ENCODE assay signal across 11 mouse cellular contexts in the genomic region with DNA sequence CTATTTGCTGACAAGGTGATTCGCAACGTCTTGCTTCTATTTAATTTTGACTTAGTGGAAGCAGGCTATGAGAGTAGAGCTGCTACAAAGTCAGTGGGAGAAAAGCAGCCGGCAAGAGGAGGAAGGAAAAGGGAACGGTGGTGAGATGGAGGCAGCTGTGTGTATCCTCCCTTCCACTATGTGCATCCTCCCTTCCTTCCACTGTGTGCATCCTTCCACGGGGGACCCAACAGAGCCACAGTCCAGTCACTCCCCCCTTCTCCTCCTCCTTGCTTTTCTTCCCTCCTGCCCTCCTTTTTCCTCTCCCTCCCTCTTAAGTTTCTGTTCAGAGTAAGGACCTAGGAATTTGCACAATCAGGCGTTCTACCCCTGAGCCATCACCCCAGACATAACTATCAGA.
"Had no signal": no experiment of that assay in that cellular context is flagged by ENCODE, and none has a peak within 500 bp of the region (broad histone marks: within the 10 kb centered on the region; RNA-seq: fewer than 3 reads in every experiment).

No protein-coding gene starts in this region.

- H3K9me3 ChIP-seq: limb, embryonic 12.5 days; midbrain, embryonic 10.5 days; neural tube, embryonic 15.5 days had no signal

- H3K27ac ChIP-seq: limb, embryonic 12.5 days; liver, embryonic 14.5 days; midbrain, embryonic 10.5 days; neural tube, embryonic 15.5 days had no signal

- H3K36me3 ChIP-seq: limb, embryonic 12.5 days; midbrain, embryonic 10.5 days; neural tube, embryonic 15.5 days had no signal

- H3K9ac ChIP-seq: limb, embryonic 12.5 days; liver, embryonic 14.5 days; neural tube, embryonic 15.5 days had no signal

- H3K27me3 ChIP-seq: limb, embryonic 12.5 days; neural tube, embryonic 15.5 days had no signal

- H3K4me3 ChIP-seq: limb, embryonic 12.5 days; midbrain, embryonic 10.5 days; myocyte; neural tube, embryonic 15.5 days had no signal

- DNase-seq: kidney, adult 9 months; kidney, postnatal 4 days; midbrain, embryonic 14.5 days; right cerebral cortex, postnatal 25 days; thymus, postnatal 36 days had no signal

- ATAC-seq: intestine, postnatal 0 days had no signal

- H3K4me2 ChIP-seq: limb, embryonic 12.5 days; neural tube, embryonic 15.5 days had no signal
